Mouse (Mus musculus) G1E (cell line): Measurements from ENCODE around the gene Decr2.

ENCODE experiments used
- CTCF ChIP-seq: IDR thresholded peaks from 2 replicates; pipeline ENCODE4 v1.5.1; 2012; ENCODE audit warnings: low read depth, low read length, inconsistent platforms, mixed read lengths
- GATA1 ChIP-seq: IDR thresholded peaks from 2 replicates; pipeline ENCODE4 v1.6.1; 2012; ENCODE audit warnings: borderline replicate concordance, low read length, inconsistent platforms, mixed read lengths
- GATA2 ChIP-seq: IDR thresholded peaks from 2 replicates; pipeline ENCODE4 v1.6.1; 2012; ENCODE audit warnings: low read depth, low read length, inconsistent platforms, borderline replicate concordance
- POLR2AphosphoS5 ChIP-seq: IDR thresholded peaks from 2 replicates; pipeline ENCODE4 v1.6.1; 2012; ENCODE audit warnings: low read depth, low read length, inconsistent platforms; ENCODE audit not compliant: insufficient replicate concordance
- TAL1 ChIP-seq: conservative IDR thresholded peaks from 2 replicates; pipeline ENCODE4 v1.6.1; 2012; ENCODE audit warnings: low read depth, low read length, inconsistent platforms, mixed read lengths

DNA sequence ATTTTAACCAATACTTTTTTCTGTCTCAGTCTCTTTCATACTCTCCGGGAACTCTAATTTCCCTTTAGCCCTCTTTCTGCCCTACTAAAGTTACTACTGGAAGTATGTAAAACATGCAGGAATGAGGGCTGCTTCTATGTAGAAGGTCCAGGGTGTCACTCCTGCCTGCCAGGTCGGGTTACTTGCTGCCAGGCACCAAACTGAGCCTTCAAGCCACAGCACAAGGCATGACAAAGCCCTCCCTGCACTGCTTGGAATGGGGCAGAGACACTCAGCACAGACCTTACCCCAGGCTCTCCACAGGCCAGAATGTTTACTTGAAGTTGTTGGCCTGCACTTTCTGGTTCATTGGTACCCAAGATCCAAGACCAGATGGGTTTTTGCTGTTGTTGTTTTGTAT is 10.0 kb upstream of the Decr2 start:
- TF ChIP-seq CTCF (no peak), GATA1 (no peak), POLR2AphosphoS5 (no peak), TAL1 (no peak), GATA2 (no peak)
